Mouse (Mus musculus) adipose tissue, adult 10 weeks (tissue): ENCODE measurements around the gene Morn2. TPM values are rescaled to one million over a fixed set of nuclear protein-coding genes. Genes with fewer than 3 reads are reported as not detected.

ENCODE experiments used
- polyA plus RNA-seq: library from polyadenylated mRNA; stranded (reverse); fragments of 350-450 nt; fragmentation: Illumina TruSeq; extraction: RNeasy Lipid Tissue Mini Kit (QIAGEN cat#74804); gene quantifications from one replicate; pipeline ENCODE4 v1.2.3, GENCODE M21; 2014; ENCODE audit warnings: low read depth, low replicate concordance

Gene Morn2
- 29.3 TPM for polyA plus RNA-seq

DNA sequence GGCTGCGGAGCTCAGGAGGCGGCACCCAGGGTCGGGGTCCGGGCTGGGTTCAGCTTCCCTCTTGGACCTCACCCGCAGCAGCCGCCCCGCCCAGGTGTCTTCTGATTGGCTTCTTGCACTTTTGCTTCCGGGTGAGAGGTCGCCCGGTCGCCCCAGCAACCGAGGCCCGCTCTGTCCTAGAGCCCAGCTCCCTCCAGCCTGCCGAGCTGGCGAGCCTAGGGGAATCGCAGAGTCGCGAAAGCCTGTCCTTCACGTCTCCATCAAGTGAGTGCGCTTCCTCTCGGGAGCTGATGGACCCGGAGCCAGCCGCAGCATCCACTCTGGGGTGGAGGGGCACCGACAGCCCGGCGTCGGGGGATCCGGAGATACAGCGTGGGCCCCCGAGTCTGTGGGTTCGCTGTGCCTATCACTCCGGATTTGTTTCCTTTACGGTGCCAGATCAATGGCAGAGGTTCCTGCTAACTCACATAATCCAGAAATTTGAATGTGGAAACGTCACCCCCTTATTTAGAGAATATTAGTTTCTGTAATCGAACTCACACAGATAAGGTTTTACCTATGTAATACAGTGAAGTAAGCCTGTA lies at the start of gene Morn2, which contains the start of gene Dhx57:
Gene Morn2, plus strand, starts transcription at position 130 of the 584 bp plus-strand sequence.
Gene Dhx57, minus strand, starts transcription at position 403 of the 584 bp plus-strand sequence.

GRCm38 (mm10) chr17:80307251-80307650 lies 17.2 kb downstream of the Morn2 start, which contains the start of gene Arhgef33:
TSS of gene Arhgef33 (plus strand) at chr17:80307407.

Other genes starting within 250 kb of the Morn2 start
- 30.7 TPM for gene Hnrnpll, start 227.9 kb upstream of the Morn2 start, polyA plus RNA-seq
- gene Galm, start 162.7 kb upstream of the Morn2 start, polyA plus RNA-seq = 22.7 TPM
- 119 TPM for gene Srsf7, start 82.9 kb upstream of the Morn2 start, polyA plus RNA-seq
- gene Ttc39d, start 82.7 kb upstream of the Morn2 start, polyA plus RNA-seq = 6.6 TPM
- gene Gemin6, start 65.8 kb upstream of the Morn2 start, polyA plus RNA-seq = 11.3 TPM
- 10.7 TPM for gene Dhx57, start 273 bp downstream of the Morn2 start, polyA plus RNA-seq
- 4.1 TPM for gene Arhgef33, start 17.2 kb downstream of the Morn2 start, polyA plus RNA-seq
- gene Gm10190, start 83.3 kb downstream of the Morn2 start, polyA plus RNA-seq = not detected
- gene Sos1, start 190.2 kb downstream of the Morn2 start, polyA plus RNA-seq = 9.6 TPM